Mouse (Mus musculus) megakaryocyte, embryonic 14.5 days (primary cell): ENCODE data around the gene Tex33. TPM values are rescaled to one million over a fixed set of nuclear protein-coding genes. Genes with fewer than 3 reads are reported as not detected.
"Not testable (repeated sequence)": the region's sequence is repeated elsewhere in the genome, so short reads cannot be mapped to it uniquely, and the experiment has no call there.

Experiments used
- H3K27me3 ChIP-seq: replicated peaks from 2 replicates; pipeline ENCODE3; 2012; ENCODE audit warnings: inconsistent platforms
- H3K36me3 ChIP-seq: replicated peaks from 2 replicates; pipeline ENCODE3; 2012; ENCODE audit warnings: low read length, inconsistent platforms, mixed read lengths
- H3K4me1 ChIP-seq: 2 replicates; pipeline ENCODE4 v1.6.1; 2012; ENCODE audit warnings: inconsistent platforms
- H3K4me3 ChIP-seq: replicated peaks from 2 replicates; pipeline ENCODE3; 2012; ENCODE audit warnings: moderate library complexity, mild to moderate bottlenecking, inconsistent platforms
- H3K9me3 ChIP-seq: 2 replicates; pipeline ENCODE4 v1.6.1; 2012; ENCODE audit warnings: inconsistent platforms
- FLI1 ChIP-seq: IDR thresholded peaks from 2 replicates; pipeline ENCODE4 v1.6.1; 2012; ENCODE audit warnings: low read length, inconsistent platforms, mixed read lengths
- GATA1 ChIP-seq: IDR thresholded peaks from 3 replicates; pipeline ENCODE4 v1.6.1; 2012; ENCODE audit warnings: mixed read lengths, low read length, inconsistent platforms, borderline replicate concordance
- polyA plus RNA-seq: library from polyadenylated mRNA; stranded (reverse); fragments of >175 nt; gene quantifications from 2 replicates; pipeline ENCODE4 v1.2.3, GENCODE M21; 2012; ENCODE audit warnings: low replicate concordance; ENCODE audit not compliant: insufficient read depth

The Tex33 gene
- polyA plus RNA-seq, 1 experiment = not detected

GRCm38 (mm10) chr15:78330706-78331105 is 65.0 kb downstream of the Tex33 start:
- Histone ChIP-seq H3K36me3 (peaks cover 49% of the 10 kb centered on the region), H3K4me3 (peak overlapping the region; percentile 7), H3K4me1 (peaks cover 69% of the 10 kb centered on the region), H3K9me3 (no peaks in the 10 kb centered on the region), H3K27me3 (no peaks in the 10 kb centered on the region)
- no peak for TF ChIP-seq GATA1
- TF ChIP-seq FLI1 = no peak

- Histone ChIP-seq H3K36me3 (peaks cover 43% of the 10 kb centered on the region), H3K4me1 (peaks cover 75% of the 10 kb centered on the region)
- not testable (repeated sequence) for H3K4me3 ChIP-seq, H3K9me3 ChIP-seq, H3K27me3 ChIP-seq
Observed at GRCm38 (mm10) chr15:78329972-78330371, 65.7 kb downstream of the Tex33 start.

DNA sequence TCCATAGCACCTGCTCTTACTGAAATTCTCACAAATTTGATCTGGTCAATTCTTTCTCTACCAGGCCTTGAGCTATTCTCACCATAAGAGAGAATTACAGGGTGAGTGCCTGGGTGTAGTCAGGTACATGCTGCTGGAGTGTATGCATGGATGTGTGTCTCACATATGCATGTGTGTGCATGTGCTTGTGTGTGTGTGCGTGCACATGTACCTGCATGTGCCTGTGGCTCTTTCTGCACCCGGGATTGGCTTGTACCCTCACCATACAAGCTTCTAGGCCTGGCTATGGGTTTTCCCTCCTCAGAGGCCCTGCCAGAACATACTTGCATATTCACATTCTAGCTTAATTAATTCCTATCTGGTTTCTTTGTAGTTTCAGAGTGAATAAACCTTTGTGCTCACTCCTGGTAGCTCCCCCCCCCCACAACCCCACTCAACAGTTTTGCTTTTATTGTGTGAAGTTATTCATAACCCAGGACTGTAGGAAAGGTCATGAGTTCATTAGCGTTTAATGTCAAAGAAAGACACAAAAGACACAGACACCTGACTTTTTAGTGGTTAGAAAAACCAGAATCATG is 67.1 kb downstream of the Tex33 start:
- H3K4me3 ChIP-seq = peak overlapping the region; percentile 89
- no peak for TF ChIP-seq FLI1
- no peak for TF ChIP-seq GATA1
- peaks cover 82% of the 10 kb centered on the region for H3K4me1 ChIP-seq
- peaks cover 31% of the 10 kb centered on the region for H3K36me3 ChIP-seq
- no peaks in the 10 kb centered on the region for H3K27me3 ChIP-seq
- no peaks in the 10 kb centered on the region for H3K9me3 ChIP-seq

Other genes starting within 250 kb of the Tex33 start
- gene Ift27, start 221.8 kb downstream of the Tex33 start, polyA plus RNA-seq = 132 and 388 TPM in 2 replicates
- gene Pvalb, start 189.5 kb downstream of the Tex33 start, polyA plus RNA-seq = not detected in 2 replicates
- gene Ncf4, start 151.1 kb downstream of the Tex33 start, polyA plus RNA-seq = 31.4 and 83.6 TPM in 2 replicates
- gene Csf2rb2, start 90.2 kb downstream of the Tex33 start, polyA plus RNA-seq = 47.0 and 75.8 TPM in 2 replicates
- 80.6 and 123 TPM in 2 replicates for gene Csf2rb, start 70.2 kb downstream of the Tex33 start, polyA plus RNA-seq
- gene Tst, start 10.0 kb upstream of the Tex33 start, polyA plus RNA-seq = 1.6 and 6.3 TPM in 2 replicates
- 68.5 and 128 TPM in 2 replicates for gene Mpst, start 10.5 kb upstream of the Tex33 start, polyA plus RNA-seq
- 9.6 TPM in 1 of 2 replicates, not detected in the other for gene Kctd17, start 32.7 kb upstream of the Tex33 start, polyA plus RNA-seq
- not detected in 2 replicates for gene Tmprss6, start 72.7 kb upstream of the Tex33 start, polyA plus RNA-seq
- not detected in 2 replicates for gene Il2rb, start 99.4 kb upstream of the Tex33 start, polyA plus RNA-seq
- 22.8 and 31.2 TPM in 2 replicates for gene C1qtnf6, start 135.5 kb upstream of the Tex33 start, polyA plus RNA-seq
- not detected in 2 replicates for gene Sstr3, start 148.8 kb upstream of the Tex33 start, polyA plus RNA-seq
- gene Rac2, start 176.9 kb upstream of the Tex33 start, polyA plus RNA-seq = 860 and 3,464 TPM in 2 replicates
- 27.7 and 31.6 TPM in 2 replicates for gene Cyth4, start 201.1 kb upstream of the Tex33 start, polyA plus RNA-seq